Mouse (Mus musculus) lung, embryonic 14.5 days (tissue): ENCODE results near the gene Eipr1. TPM values are rescaled to one million over a fixed set of nuclear protein-coding genes. Genes with fewer than 3 reads are reported as not detected.

Experiments used
- ATAC-seq: fragments of 200-750 bp; cut with Nextera tagmentation; 2 replicates; pipeline ENCODE4 v1.8.0; 2017; ENCODE audit warnings: mild to moderate bottlenecking, moderate TSS enrichment, moderate library complexity; ENCODE audit not compliant: insufficient read depth
- DNase-seq: peaks from one replicate; pipeline ENCODE4 v3.0.0-alpha.2; 2015
- H3K27ac ChIP-seq: fragments of 300-500 bp; sonication (generic); 2 replicates; pipeline ENCODE4 v1.5.1; 2014; ENCODE audit warnings: low read depth, mild to moderate bottlenecking, moderate library complexity
- H3K27me3 ChIP-seq: fragments of 300-500 bp; sonication (generic); 2 replicates; pipeline ENCODE4 v1.6.1; 2014; ENCODE audit warnings: low read length, control low read depth; ENCODE audit not compliant: insufficient read depth
- H3K36me3 ChIP-seq: fragments of 300-500 bp; sonication (generic); 2 replicates; pipeline ENCODE4 v1.6.1; 2014; ENCODE audit warnings: control low read depth; ENCODE audit not compliant: insufficient read depth
- H3K4me1 ChIP-seq: fragments of 300-500 bp; sonication (generic); 2 replicates; pipeline ENCODE4 v1.6.1; 2014; ENCODE audit warnings: antibody characterized with exemption, control low read depth; ENCODE audit not compliant: insufficient read depth
- H3K4me2 ChIP-seq: fragments of 300-500 bp; sonication (generic); 2 replicates; pipeline ENCODE4 v1.6.1; 2014; ENCODE audit warnings: mild to moderate bottlenecking
- H3K4me3 ChIP-seq: fragments of 300-500 bp; sonication (generic); 2 replicates; pipeline ENCODE4 v1.5.1; 2014; ENCODE audit warnings: low read depth, low read length
- H3K9ac ChIP-seq: fragments of 300-500 bp; sonication (generic); 2 replicates; pipeline ENCODE4 v1.6.1; 2014
- H3K9me3 ChIP-seq: fragments of 300-500 bp; sonication (generic); 2 replicates; pipeline ENCODE4 v1.6.1; 2016; ENCODE audit warnings: low read depth, low read length, control low read depth
- CTCF ChIP-seq: IDR thresholded peaks from 2 replicates; pipeline ENCODE4 v1.5.1; 2016; ENCODE audit warnings: antibody characterized with exemption, low read depth
- WGBS: fragments of 180-500 bp; shearing (Covaris S2); extraction: QIAGEN DNeasy Blood & Tissue Kit; methylation state at CpG from one replicate; pipeline ENCODE4 v1.1.7; 2014; 5-methylcytosine and 5-hydroxymethylcytosine counted together
- polyA plus RNA-seq: library from polyadenylated mRNA; unstranded; fragments of >200 nt; fragmentation: Nextera tagmentation; extraction: Ambion mirVana; gene quantifications from 2 replicates; pipeline ENCODE4 v1.2.1, GENCODE M21; 2014

Eipr1 gene
- polyA plus RNA-seq, 1 experiment from 2014 or later: 28.5 TPM

- no peaks in the 10 kb centered on the region for H3K36me3 ChIP-seq
- H3K4me2 ChIP-seq: no peak overlapping the region
- no peak for DNase-seq
- H3K27ac ChIP-seq: no peak overlapping the region
- H3K27me3 ChIP-seq: no peaks in the 10 kb centered on the region
- ATAC-seq: no peak
- no peaks in the 10 kb centered on the region for H3K4me1 ChIP-seq
- WGBS: 42% methylated on average over 9 of the region's 9 CpGs
- TF ChIP-seq CTCF: no peak
- H3K9me3 ChIP-seq: no peaks in the 10 kb centered on the region
- no peak overlapping the region for H3K9ac ChIP-seq
- no peak overlapping the region for H3K4me3 ChIP-seq
Observed at GRCm38 (mm10) chr12:28816681-28817426, 65.3 kb downstream of the Eipr1 start.

GRCm38 (mm10) chr12:28817427-28817752, 65.8 kb downstream of the Eipr1 start:
- no peak overlapping the region for H3K9ac ChIP-seq
- no peaks in the 10 kb centered on the region for H3K36me3 ChIP-seq
- H3K4me2 ChIP-seq: no peak overlapping the region
- DNase-seq: peak; percentile 49
- no peaks in the 10 kb centered on the region for H3K27me3 ChIP-seq
- H3K4me1 ChIP-seq: no peaks in the 10 kb centered on the region
- 18% methylated on average over 5 of the region's 5 CpGs for WGBS
- no peak overlapping the region for H3K27ac ChIP-seq
- TF ChIP-seq CTCF: no peak
- no peak for ATAC-seq
- H3K9me3 ChIP-seq: no peaks in the 10 kb centered on the region
- no peak overlapping the region for H3K4me3 ChIP-seq

- H3K4me1 ChIP-seq: no peaks in the 10 kb centered on the region
- H3K9me3 ChIP-seq: no peaks in the 10 kb centered on the region
- DNase-seq (no peak), ATAC-seq (no peak)
- H3K9ac ChIP-seq: no peak overlapping the region
- H3K4me2 ChIP-seq: no peak overlapping the region
- WGBS: 38% methylated on average over 3 of the region's 3 CpGs
- H3K27me3 ChIP-seq: no peaks in the 10 kb centered on the region
- H3K27ac ChIP-seq: no peak overlapping the region
- no peak for TF ChIP-seq CTCF
- H3K4me3 ChIP-seq: no peak overlapping the region
- H3K36me3 ChIP-seq: no peaks in the 10 kb centered on the region
Observed at GRCm38 (mm10) chr12:28817891-28818290, 66.3 kb downstream of the Eipr1 start.

- no peak overlapping the region for H3K27ac ChIP-seq
- ATAC-seq (no peak), DNase-seq (no peak)
- no peak for TF ChIP-seq CTCF
- no peaks in the 10 kb centered on the region for H3K4me1 ChIP-seq
- H3K36me3 ChIP-seq: no peaks in the 10 kb centered on the region
- no peaks in the 10 kb centered on the region for H3K27me3 ChIP-seq
- no peak overlapping the region for H3K9ac ChIP-seq
- H3K4me3 ChIP-seq: no peak overlapping the region
- WGBS: 84% methylated on average over 7 of the region's 7 CpGs
- H3K9me3 ChIP-seq: no peaks in the 10 kb centered on the region
- no peak overlapping the region for H3K4me2 ChIP-seq
Observed at GRCm38 (mm10) chr12:28823518-28823917, 71.9 kb downstream of the Eipr1 start.

- ATAC-seq: no peak
Observed at GRCm38 (mm10) chr12:28829502-28829901, 77.9 kb downstream of the Eipr1 start.

GRCm38 (mm10) chr12:28830471-28830870, 78.9 kb downstream of the Eipr1 start:
- no peak overlapping the region for H3K27ac ChIP-seq
- ATAC-seq (no peak), DNase-seq (no peak)
- no peak overlapping the region for H3K4me2 ChIP-seq
- WGBS: 78% methylated on average over 3 of the region's 3 CpGs
- H3K9ac ChIP-seq: no peak overlapping the region
- H3K27me3 ChIP-seq: no peaks in the 10 kb centered on the region
- no peaks in the 10 kb centered on the region for H3K4me1 ChIP-seq
- H3K36me3 ChIP-seq: no peaks in the 10 kb centered on the region
- H3K4me3 ChIP-seq: no peak overlapping the region
- no peak for TF ChIP-seq CTCF
- no peaks in the 10 kb centered on the region for H3K9me3 ChIP-seq

More at GRCm38 (mm10) chr12:28829502-28829901, 77.9 kb downstream of the Eipr1 start:
- Histone ChIP-seq H3K9me3 (no peaks in the 10 kb centered on the region), H3K36me3 (no peaks in the 10 kb centered on the region), H3K9ac (no peak overlapping the region), H3K4me3 (no peak overlapping the region), H3K27ac (no peak overlapping the region), H3K4me1 (no peaks in the 10 kb centered on the region), H3K27me3 (no peaks in the 10 kb centered on the region), H3K4me2 (no peak overlapping the region)
- DNase-seq: no peak
- 76% methylated on average over 3 of the region's 3 CpGs for WGBS
- TF ChIP-seq CTCF: peak; percentile 42

GRCm38 (mm10) chr12:28831066-28831733, 79.6 kb downstream of the Eipr1 start:
- WGBS: 35% methylated on average over 7 of the region's 7 CpGs
- peak; percentile 89 for DNase-seq
- Histone ChIP-seq H3K9me3 (no peaks in the 10 kb centered on the region), H3K4me3 (no peak overlapping the region), H3K4me2 (no peak overlapping the region), H3K4me1 (no peaks in the 10 kb centered on the region), H3K27ac (no peak overlapping the region), H3K27me3 (no peaks in the 10 kb centered on the region), H3K36me3 (no peaks in the 10 kb centered on the region), H3K9ac (no peak overlapping the region)
- no peak for ATAC-seq
- peak; percentile 47; the same call in 1 of the 2 replicates for TF ChIP-seq CTCF
